Mouse (Mus musculus): ENCODE data around the gene Spata5.

The Spata5 gene

GRCm38 (mm10) chr3:37421179-37421578 is 1.5 kb downstream of the Spata5 start:
- no peak for DNase-seq

- DNase-seq: no peak
These were observed 6.4 kb downstream of the Spata5 start for GRCm38 (mm10) chr3:37426069-37426468.

GRCm38 (mm10) chr3:37430359-37430758 is 10.7 kb downstream of the Spata5 start:
- no peak for DNase-seq

GRCm38 (mm10) chr3:37439770-37440169 is 20.1 kb downstream of the Spata5 start:
- DNase-seq: no peak

- no peak for DNase-seq
These were observed 23.7 kb downstream of the Spata5 start for GRCm38 (mm10) chr3:37443409-37443808.

- DNase-seq: no peak
These were observed 36.3 kb downstream of the Spata5 start for GRCm38 (mm10) chr3:37455992-37456391.

- no peak for DNase-seq
These were observed 48.5 kb downstream of the Spata5 start for GRCm38 (mm10) chr3:37468170-37468569.

GRCm38 (mm10) chr3:37469353-37469752 is 49.7 kb downstream of the Spata5 start:
- DNase-seq: no peak

GRCm38 (mm10) chr3:37470867-37471266 is 51.2 kb downstream of the Spata5 start:
- no peak for DNase-seq

GRCm38 (mm10) chr3:37472461-37472860 is 52.8 kb downstream of the Spata5 start:
- DNase-seq: peak; percentile 23

GRCm38 (mm10) chr3:37476485-37476884 is 56.8 kb downstream of the Spata5 start:
- DNase-seq: no peak

GRCm38 (mm10) chr3:37477438-37478188 is 57.9 kb downstream of the Spata5 start:
- DNase-seq: no peak

- DNase-seq: no peak
These were observed 60.1 kb downstream of the Spata5 start for GRCm38 (mm10) chr3:37479771-37480170.

- no peak for DNase-seq
These were observed 61.6 kb downstream of the Spata5 start for GRCm38 (mm10) chr3:37481295-37481694.

GRCm38 (mm10) chr3:37482720-37483119 is 63.0 kb downstream of the Spata5 start:
- no peak for DNase-seq

GRCm38 (mm10) chr3:37483709-37484265 is 64.1 kb downstream of the Spata5 start:
- DNase-seq: no peak

GRCm38 (mm10) chr3:37487639-37488038 is 67.9 kb downstream of the Spata5 start:
- no peak for DNase-seq

- DNase-seq: no peak
These were observed 68.5 kb downstream of the Spata5 start for GRCm38 (mm10) chr3:37488173-37488572.

GRCm38 (mm10) chr3:37490025-37490424 is 70.3 kb downstream of the Spata5 start:
- no peak for DNase-seq

GRCm38 (mm10) chr3:37500939-37501338 is 81.2 kb downstream of the Spata5 start:
- DNase-seq: no peak

GRCm38 (mm10) chr3:37502552-37502951 is 82.9 kb downstream of the Spata5 start:
- no peak for DNase-seq

- no peak for DNase-seq
These were observed 84.2 kb downstream of the Spata5 start for GRCm38 (mm10) chr3:37503846-37504245.

- no peak for DNase-seq
These were observed 90.6 kb downstream of the Spata5 start for GRCm38 (mm10) chr3:37510055-37511032.

All from thymus, postnatal 14 days (tissue).